Mouse (Mus musculus) urinary bladder, adult 2 months (tissue): ENCODE results near the gene Ddx39. TPM values are rescaled to one million over a fixed set of nuclear protein-coding genes. Genes with fewer than 3 reads are reported as not detected.
A peak's percentile ranks its signal among the peaks of the same experiment; 100 is the strongest.

Experiments
- DNase-seq: peaks from one replicate; pipeline ENCODE4 v3.0.0; 2022; ENCODE audit warnings: low spot score
- polyA plus RNA-seq: library from polyadenylated mRNA; depleted of rRNA; stranded (reverse); fragments of >200 nt; gene quantifications from 2 replicates; pipeline ENCODE4 v1.2.3, GENCODE M21; 2012; rRNA removed

Gene Ddx39
- 24.8 and 36.4 TPM in 2 replicates for polyA plus RNA-seq

GRCm38 (mm10) chr8:83715031-83715690 lies at the start of gene Ddx39:
Gene Ddx39, plus strand, starts transcription at chr8:83715177.
- peak; percentile 93 for DNase-seq

- peak; percentile 46 for DNase-seq
Measured at GRCm38 (mm10) chr8:83665969-83666865, 48.8 kb upstream of the Ddx39 start, which contains the start of gene Ptger1. Gene Ptger1, plus strand, starts transcription at chr8:83666678.

- no peak for DNase-seq
Measured at GRCm38 (mm10) chr8:83666866-83667234, 48.1 kb upstream of the Ddx39 start.

- no peak for DNase-seq
Measured at GRCm38 (mm10) chr8:83667526-83667925, 47.5 kb upstream of the Ddx39 start.

- peak; percentile 47 for DNase-seq
Measured at GRCm38 (mm10) chr8:83668010-83668916, 46.7 kb upstream of the Ddx39 start.

GRCm38 (mm10) chr8:83669013-83669412 lies 46.0 kb upstream of the Ddx39 start:
- DNase-seq = no peak

- no peak for DNase-seq
Measured at GRCm38 (mm10) chr8:83672936-83673335, 42.0 kb upstream of the Ddx39 start.

- DNase-seq = no peak
Measured at GRCm38 (mm10) chr8:83674497-83674896, 40.5 kb upstream of the Ddx39 start.

- no peak for DNase-seq
Measured at GRCm38 (mm10) chr8:83679866-83680265, 35.1 kb upstream of the Ddx39 start.

GRCm38 (mm10) chr8:83680603-83681002 lies 34.4 kb upstream of the Ddx39 start:
- DNase-seq = no peak

- no peak for DNase-seq
Measured at GRCm38 (mm10) chr8:83681099-83681498, 33.9 kb upstream of the Ddx39 start.

- DNase-seq = no peak
Measured at GRCm38 (mm10) chr8:83684517-83684916, 30.5 kb upstream of the Ddx39 start.

GRCm38 (mm10) chr8:83689264-83689663 lies 25.7 kb upstream of the Ddx39 start:
- no peak for DNase-seq

GRCm38 (mm10) chr8:83693609-83694236 lies 21.3 kb upstream of the Ddx39 start:
- DNase-seq = no peak

- DNase-seq = no peak
Measured at GRCm38 (mm10) chr8:83694369-83695160, 20.4 kb upstream of the Ddx39 start.

- DNase-seq = no peak
Measured at GRCm38 (mm10) chr8:83695351-83696106, 19.4 kb upstream of the Ddx39 start.

GRCm38 (mm10) chr8:83697374-83698220 lies 17.4 kb upstream of the Ddx39 start:
- peak; percentile 48 for DNase-seq

- DNase-seq = no peak
Measured at GRCm38 (mm10) chr8:83698291-83698660, 16.7 kb upstream of the Ddx39 start.
